Mouse (Mus musculus) layer of hippocampus, postnatal 25 days (tissue): Measurements from ENCODE around the gene Slc46a1. TPM values are rescaled to one million over a fixed set of nuclear protein-coding genes. Genes with fewer than 3 reads are reported as not detected.
A peak's percentile ranks its signal among the peaks of the same experiment; 100 is the strongest.

Experiments
- DNase-seq, 2 experiments: peaks; one replicate each; pipeline ENCODE4 v3.0.0; 2022; ENCODE audit warnings: mixed read lengths in 2 of 2, low spot score in 1 of 2; ENCODE audit errors: extremely low spot score in 1 of 2
- total RNA-seq, 2 experiments: library from RNA; stranded (reverse); gene quantifications; 2 replicates each; pipeline ENCODE4 v1.2.3; 2021

Gene Slc46a1
- 10 to 100 TPM; 10.6 to 11.2 TPM for total RNA-seq

DNA sequence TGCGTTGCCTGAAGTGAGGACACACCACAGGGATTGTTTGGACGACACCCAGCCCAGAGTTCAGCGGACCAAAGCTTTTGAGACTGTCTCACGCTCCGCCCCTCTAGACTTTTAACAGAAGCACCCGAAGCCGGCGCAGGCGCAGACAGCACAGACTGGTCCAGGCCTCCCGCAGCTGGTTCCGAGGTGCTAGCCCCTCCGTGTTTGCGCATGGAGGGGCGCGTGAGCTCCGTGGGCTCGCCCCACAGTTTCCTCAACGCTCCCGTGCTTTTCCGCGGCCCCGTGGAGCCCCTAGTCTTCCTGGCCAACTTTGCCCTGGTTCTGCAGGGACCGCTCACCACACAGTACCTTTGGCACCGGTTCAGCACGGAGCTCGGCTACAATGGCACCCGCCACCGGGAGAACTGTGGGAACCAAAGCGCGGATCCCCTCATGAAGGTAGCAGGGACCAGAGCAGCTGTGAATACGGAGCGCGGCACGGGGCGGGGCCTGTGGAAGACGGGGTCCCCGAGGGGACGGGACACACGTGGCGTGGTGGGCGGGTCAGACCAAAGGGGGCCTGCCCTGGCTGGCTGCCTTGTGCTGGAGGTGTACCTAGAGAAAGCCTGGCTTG, at the start of gene Slc46a1:
Slc46a1 (plus strand) TSS at position 130 of the 613 bp plus-strand sequence.
- DNase-seq = peak; percentile 61 to 69

DNA sequence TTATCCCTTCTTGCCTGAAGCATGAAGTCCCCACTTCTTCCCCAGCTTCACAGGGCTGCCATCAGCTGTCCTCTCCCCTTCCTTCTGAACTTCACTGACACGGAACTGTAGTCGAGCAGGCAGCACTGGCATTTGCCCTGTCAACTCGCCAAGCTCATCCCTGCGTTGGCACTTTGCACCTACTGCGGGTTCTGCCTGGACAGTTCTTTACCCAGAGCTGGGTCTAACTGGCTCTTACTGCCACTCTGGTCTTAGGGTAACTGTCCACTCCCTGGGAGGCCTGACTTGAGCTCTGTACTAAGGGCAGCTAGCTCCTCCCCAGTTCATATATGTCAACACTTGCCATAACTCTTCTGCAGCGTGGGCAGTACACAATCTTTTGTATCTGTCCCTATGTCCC, 48.6 kb upstream of the Slc46a1 start:
- no peak for DNase-seq

DNA sequence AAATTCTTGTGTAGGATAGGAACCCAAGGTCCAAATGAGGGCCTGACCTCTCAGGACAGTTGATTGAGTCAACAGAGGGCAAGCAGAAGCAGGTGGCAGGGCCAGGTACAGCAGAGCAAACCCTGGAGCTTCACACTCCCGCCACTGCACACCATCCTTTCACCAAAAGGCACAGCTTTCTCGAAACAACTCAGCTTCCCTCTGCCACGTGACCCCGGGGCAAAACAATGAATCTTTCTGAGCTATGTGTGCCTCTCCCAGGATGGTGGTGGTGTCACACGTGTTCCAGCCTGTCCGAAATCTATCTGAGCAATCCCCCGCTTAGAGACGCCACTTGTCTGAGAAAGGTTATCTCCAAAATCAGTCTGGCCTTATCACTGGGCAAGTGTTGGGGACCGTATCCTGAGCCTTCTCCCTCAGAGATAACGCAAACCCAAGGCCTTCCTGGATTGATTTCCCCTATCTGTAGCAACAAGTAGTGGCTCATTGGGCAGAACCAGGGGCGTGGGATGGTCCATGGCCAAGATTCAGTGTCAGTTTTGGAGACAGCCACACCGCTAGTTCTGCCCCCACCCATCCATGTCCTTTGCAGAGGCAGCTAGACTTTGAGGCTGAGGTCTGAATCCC, 45.1 kb upstream of the Slc46a1 start:
- no peak for DNase-seq

DNA sequence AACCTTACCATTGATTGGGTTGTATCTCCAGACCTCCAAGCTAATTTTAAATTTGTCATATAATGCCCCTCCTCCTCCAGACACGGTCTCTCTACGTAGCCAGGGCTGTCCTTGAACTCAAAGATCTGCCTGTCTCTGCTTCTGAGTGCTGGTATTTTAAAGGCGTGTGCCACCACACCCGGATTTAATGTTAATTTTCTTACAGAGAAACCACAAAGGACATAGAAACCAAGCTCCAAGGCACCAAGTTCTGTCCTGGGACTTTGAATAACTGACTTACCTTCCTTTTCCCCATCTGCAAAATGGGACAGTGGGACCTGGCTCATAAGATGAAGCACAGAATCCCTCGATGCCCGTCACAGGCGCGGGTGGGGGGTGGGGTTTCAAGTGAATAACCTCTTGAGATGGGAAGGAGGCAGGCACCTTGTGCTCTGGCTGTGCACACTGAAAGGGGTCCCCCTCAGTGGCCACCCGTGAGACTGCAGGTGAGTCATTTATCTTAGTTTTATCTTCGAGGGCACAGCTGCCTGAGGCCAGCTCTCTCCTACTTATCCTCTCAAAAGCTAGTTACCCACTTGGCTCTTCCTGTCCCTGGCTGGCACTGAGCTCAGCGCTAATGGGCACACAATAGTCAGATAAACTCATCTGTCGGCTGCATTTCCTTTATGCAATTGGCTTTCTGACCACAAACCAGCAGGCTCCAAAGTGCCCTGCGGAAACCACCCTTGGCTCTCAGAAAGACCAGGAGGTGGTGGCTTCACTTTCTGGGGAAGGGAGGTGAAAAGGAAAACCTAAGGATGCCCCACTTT, 44.1 kb upstream of the Slc46a1 start:
- DNase-seq = no peak

DNA sequence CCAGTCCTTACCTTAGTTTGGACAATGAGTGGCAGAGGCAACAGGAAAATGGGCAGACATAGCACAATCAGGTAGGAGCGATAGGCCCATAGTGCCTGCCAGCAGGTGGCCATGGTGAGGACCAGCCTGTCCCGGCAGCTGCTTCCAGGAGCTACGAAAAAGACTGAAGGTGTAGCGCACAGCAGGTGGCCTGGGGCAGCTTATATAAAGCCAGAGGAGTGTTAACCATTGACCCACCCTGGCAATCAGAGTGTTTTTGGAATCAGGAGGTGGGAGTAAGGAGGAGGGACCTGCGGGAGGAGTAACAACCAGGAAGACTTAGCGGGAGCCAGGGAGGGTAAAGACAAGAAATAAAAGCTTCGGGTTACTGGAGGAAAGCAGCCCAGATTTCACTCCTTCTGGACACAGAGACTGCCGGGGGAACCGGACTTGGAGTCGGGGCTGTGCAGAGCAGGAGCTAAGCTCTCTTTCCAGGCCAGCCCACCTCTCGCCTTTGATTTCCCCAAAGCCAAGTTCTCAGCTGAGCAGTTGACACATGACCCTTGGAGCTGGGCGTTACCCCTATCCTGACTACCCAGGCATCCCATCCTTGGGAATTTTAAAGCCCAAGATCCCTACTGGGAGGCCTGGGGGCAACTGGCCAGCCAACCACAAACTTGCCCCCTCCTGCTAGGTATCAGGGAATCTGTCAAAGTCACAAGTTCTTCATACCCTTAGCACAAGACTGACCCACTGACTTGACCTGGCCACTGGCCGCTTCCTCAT, 43.3 kb upstream of the Slc46a1 start, which contains the start of gene Slc13a2:
Slc13a2 (minus strand) TSS at position 163 of the 765 bp plus-strand sequence.
- DNase-seq = no peak

DNA sequence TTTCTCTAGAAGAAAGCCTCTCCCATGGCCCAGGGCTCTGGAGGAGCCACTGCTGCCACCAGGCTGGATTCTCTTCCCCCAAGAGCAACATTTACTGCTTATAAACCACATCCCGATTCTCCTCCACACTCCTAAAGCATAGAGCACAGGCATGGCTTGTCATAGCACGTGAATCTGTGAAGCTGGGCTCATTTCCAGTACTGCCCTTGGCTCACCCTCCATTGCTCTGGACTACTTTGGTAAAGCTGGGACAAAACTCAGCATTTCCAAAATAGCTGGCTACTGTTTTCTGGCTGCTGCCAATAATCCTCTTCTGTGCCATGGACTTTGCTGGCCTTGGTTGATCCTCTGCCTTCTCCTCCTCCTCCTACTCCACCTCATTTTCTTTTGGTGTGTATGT, 41.1 kb upstream of the Slc46a1 start:
- DNase-seq = no peak

DNA sequence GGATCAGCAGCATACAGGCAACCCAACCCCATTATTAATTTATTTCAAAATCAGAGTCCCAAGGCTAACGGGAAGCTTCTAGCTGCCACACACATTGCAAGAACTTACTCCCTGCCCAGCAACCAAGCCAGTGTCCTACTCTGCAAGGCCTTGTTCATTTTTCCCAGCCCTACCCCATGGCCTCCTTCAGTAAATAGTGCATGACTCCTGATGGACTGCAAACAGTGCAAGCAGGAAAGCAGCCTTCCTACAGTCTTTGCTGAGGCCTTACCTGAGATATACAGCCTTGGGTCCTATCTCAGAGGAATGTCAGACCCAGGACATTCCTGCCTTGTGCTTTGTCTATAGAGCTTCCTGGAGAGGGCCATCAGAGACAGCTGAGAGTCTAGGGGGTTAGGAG, 39.9 kb upstream of the Slc46a1 start:
- DNase-seq = no peak

DNA sequence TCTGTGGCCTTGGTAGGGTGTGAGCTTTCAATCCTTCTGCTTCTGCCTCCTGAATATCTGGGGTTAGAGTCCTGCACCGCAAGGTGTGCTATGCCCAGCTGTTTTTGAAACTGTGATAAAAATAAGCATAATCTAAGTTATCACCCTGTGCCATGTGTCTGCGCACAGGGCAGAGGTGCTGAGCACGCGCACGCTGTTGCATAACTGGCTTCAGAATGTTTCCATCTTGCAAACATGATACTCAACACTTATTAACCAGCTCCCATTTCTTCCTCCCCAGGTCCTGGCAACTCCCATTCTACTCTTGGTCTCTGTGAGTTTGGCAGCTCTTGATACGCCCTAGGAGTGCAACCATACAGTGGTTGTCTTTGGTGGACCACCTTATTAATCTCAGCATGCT, 37.8 kb upstream of the Slc46a1 start:
- no peak for DNase-seq

DNA sequence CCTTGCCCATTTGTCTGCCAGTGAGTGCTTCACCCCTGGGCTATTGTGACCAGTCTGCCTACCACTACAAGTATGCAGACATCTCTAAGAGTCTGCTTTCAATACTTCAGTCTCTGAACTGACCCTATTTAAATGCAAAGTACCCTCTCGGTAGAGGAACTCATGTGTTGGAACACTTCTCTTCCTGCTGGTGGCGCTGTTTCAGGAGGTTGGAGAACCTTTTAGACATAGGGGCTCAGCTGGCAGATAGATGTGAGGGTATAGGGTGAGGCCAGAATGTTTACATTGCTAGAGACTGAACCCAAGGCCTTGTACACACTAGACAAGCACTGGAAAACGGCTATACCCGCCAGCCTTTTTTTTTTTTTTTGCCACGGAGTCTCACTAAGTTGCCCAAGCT, 37.2 kb upstream of the Slc46a1 start:
- no peak for DNase-seq

DNA sequence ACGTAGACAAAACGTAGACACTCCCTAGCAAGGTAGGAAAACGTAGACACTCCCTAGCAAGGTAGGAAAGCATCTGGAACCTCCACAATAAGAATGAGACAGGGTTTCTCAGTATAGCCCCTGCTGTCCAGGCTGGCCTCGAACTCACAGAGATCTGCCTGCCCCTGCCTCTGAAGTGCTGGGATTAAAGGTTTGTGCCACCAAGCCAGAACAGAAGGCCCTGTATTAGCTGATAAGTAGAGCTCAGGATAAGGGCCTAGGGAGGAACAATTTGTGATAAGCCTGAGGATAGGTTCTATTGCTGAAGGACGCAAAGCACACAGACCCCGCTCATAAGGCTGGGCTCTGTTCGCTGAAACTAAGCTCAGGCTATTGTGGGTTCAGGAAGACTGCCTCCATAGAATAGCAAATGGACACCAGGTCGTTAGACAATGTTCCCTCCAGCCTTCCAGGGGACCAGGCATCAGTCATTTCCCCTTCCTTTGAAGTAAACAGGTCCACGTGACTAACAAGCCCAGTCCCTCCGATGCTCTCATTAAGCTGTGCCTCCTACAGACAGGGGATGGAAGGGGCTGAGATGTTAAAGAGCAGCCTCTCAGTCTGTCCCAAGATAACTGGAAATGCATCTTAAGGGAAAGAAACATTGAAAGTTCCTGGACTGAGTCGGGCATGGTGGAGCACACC, 35.2 kb upstream of the Slc46a1 start:
- no peak for DNase-seq

DNA sequence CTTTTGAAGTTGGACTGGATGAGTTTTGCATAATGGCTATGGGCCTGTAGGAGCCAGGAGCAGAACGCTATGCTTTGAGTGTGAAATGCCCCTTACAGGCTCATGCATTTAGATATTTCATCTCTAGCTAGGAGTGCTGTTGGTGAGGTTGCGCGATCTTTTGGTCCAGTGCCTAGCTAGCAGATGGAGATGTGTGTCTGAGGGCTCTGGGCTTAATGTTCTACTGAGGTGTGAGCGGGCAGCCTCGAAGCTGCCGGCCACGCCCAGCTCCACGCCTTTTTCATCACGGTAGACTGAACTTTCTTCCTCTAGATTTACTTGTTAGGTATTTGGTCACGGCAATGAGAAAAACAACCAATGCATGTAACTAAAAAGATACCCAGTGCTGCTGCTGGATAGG, 34.3 kb upstream of the Slc46a1 start:
- DNase-seq = no peak

DNA sequence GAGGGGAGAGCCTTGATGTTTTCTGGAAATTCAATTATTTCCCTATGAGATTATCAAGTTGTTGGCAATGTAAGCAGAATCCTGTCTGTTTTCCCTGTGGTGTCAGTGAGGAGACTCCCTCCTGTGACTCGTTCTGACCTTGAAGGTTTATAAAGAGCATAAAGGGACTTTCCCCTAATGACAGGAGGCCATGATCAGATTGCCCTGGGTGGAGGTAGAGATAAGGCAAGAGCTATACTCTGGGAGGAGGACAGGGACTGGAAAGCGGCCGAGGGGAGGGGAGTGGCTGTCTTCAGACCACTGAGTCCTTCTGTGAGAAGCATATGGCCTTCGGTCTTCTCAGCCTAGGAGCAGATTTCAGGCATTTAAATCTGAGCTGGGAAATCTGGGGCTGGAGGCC, 31.4 kb upstream of the Slc46a1 start:
- DNase-seq = no peak

DNA sequence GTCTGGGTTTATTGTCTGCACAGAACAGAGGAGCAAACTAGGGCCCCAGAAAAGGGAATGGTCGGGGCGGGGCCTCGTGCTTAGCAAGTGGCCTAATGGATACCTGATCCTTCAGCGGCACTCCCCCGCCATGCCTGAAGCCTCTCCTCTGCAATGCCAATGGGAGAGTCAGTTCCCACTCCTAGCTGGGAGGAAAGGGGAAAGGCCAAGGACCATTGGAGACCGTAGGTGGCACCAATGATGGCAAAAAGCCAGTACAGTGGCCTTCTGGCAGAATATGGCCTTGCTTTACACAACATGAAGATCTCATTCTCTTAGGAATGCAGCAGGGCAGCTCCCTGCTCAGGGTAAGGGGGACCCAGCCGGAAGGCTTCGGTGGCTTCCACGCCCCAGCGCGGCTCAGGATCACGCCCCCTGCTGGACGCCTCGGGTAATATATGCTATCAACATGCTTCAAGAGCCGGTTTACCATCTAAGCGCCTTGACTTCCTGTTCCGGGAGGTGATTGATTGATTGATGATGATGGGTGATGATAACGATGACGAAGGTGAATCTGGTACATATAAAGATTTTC, 29.6 kb upstream of the Slc46a1 start:
- peak in 1 of 2 experiments; percentile 27 for DNase-seq

DNA sequence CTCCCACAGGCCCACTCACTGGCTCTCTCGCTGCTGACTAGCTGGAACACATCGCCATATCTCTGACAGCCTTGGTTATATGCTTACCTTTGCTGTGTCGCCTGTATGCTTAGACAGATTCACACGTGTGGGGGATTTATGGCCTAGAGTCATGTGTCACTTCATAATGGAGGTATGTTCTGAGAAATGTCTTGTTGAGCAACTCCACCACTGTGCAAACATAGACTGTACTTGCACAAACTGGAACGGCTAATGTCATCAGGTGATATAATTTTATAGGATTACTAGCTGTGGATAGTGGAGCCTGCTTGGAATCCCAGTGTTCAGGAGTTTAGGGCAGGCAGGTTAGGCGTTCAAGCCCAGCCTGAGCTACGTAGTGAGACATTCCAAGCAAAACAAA, 28.3 kb upstream of the Slc46a1 start:
- no peak for DNase-seq

DNA sequence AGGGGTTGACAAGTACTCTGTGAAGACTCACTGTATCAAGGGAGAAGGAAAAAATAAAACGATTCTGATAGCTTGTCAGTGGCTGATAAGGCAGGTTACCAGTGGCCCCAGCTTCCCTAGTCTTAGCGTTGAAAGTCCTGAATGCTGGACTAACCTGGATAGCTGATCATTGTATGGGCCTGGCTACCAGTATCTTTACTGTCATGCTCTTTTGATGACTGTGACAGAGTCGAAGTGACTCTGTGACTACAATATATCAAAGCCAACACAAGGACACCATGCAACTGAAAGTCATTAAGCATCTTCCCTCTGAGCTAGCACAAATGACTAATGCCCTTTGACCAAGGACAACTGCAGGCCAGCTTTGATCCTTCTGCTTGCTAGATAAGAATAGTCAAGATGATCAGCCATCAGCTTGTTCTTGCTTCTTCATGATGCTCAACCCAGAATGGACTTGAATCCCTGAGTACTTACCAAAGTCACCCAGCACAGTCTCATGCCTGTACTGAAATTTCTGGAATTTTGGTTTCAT, 27.0 kb upstream of the Slc46a1 start:
- no peak for DNase-seq

DNA sequence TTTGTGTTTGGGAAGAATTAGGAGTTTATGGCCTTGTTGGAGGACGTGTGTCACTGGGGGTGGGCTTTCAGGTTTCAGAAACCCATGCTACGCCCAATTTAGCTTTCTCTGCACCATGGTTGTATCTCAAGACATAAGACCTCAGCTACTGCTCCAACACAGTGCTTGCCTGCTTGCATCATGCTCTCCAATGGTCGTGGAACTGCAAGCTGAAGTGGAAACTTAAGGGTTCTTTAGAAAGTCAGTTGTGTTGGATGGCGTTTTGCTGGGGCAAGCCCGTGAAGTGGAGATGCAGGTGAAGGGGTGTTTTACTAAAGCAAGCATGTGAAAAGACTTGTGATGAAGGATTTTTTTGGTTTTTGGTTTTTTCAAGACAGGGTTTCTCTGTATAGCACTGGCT, 22.4 kb upstream of the Slc46a1 start:
- no peak for DNase-seq

DNA sequence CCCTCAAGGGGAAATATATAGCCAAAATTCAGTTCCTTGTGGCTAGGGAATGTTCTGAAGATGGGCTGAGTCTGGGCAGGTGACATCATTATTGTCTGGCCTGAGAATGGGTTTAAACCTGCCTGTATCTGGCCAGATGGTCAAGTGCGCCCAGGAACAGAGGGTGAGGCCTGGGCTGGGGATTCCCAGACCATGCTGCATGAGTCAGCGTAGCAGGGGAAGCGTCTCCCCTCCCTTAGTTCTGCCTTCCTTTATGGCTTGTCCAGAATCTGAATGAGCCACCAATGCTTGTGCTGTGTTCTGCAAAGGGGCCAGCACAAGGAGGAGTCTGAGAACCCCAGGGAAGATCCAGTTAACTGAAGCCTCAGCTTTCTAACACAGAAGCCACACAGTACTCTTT, 18.3 kb upstream of the Slc46a1 start:
- DNase-seq = no peak

DNA sequence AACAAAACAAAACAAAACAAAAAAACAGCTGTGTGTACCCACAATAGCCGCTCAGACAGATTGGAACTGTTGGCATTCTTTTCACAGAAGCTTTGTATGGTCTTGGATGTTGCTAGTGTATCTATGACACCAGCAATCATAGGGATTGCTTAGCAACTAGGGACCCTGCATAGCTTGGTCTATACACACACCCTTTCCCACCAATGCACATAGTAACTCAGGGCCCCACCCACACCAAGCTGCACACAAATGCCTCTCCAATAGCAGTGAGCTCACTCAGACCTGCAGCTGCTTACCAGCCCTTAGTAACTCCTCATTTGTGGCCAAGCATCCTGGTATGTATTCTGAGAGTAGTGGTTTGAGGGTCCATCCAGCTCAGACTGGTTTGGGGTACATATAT, 17.3 kb upstream of the Slc46a1 start:
- DNase-seq = no peak

DNA sequence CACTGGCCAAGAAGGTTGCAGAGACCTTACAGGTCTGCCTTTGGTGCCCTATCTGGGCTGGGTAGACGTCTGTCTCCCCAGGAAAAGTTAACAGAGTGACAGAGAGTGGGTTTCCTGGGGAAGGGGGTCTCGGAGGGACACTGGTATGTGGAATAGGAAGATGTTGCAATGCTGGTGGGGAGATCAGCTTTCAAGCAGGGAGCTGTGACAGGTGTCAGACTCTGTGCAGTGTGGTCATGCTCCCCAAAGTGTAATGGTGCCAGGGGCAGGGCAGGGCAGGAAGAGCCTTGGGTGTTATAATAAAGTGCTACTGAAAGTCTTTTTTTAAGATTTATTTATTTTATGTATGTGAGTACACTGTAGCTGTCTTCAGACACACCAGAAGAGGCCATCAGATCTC, 15.2 kb upstream of the Slc46a1 start:
- no peak for DNase-seq

DNA sequence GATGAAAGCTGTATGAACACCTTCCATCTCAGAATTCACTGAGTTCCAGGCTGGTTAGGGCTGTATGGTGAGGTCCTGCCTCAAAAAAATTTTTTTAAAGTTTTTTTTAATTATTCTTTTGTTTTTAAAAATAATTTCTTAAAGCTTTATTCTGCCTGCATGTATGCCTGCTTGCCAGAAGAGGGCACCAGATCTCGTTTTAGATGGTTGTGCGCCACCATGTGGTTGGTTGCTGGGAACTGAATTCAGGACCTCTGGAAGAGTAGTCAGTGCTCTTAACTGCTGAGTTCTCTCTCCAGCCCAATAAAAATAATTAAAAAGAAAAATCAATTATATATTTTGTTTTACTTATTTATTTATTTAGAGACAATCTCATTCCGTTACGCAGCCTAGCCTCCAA, 11.8 kb upstream of the Slc46a1 start:
- peak; percentile 39 to 73 for DNase-seq
